Mouse (Mus musculus): ENCODE data around the gene Dnmt3a. TPM values are rescaled to one million over a fixed set of nuclear protein-coding genes. Genes with fewer than 3 reads are reported as not detected.

The Dnmt3a gene
- total RNA-seq, 2 experiments from 2014 or later: 99.8 to 116 TPM

- H3K27ac ChIP-seq: peak overlapping the region; percentile 55; the same call in 1 of the 2 replicates
- no peak for DNase-seq (ENCODE audit: extremely low spot score in 1 of 2, low spot score in 2 of 2)
- intact Hi-C loops (cut with DNase I): no loop called here
- no peak overlapping the region for H3K4me3 ChIP-seq
- TF ChIP-seq CTCF (IDR thresholded peaks at IDR 0.05): no peak
Observed at GRCm38 (mm10) chr12:3841121-3841520, 35.3 kb downstream of the Dnmt3a start.

GRCm38 (mm10) chr12:3842843-3843242, 37.0 kb downstream of the Dnmt3a start:
- Histone ChIP-seq H3K27ac (peak overlapping the region; percentile 44), H3K4me3 (no peak overlapping the region)
- TF ChIP-seq CTCF (IDR thresholded peaks at IDR 0.05): peak; percentile 19
- no peak for DNase-seq (ENCODE audit: extremely low spot score in 1 of 2, low spot score in 2 of 2)
- intact Hi-C loops (cut with DNase I): no loop called here

GRCm38 (mm10) chr12:3843371-3843861, 37.6 kb downstream of the Dnmt3a start:
- DNase-seq (ENCODE audit: extremely low spot score in 1 of 2, low spot score in 2 of 2): no peak
- TF ChIP-seq CTCF (IDR thresholded peaks at IDR 0.05): no peak

GRCm38 (mm10) chr12:3843918-3844317, 38.1 kb downstream of the Dnmt3a start:
- no peak for TF ChIP-seq CTCF (IDR thresholded peaks at IDR 0.05)
- H3K4me3 ChIP-seq: no peak overlapping the region
- intact Hi-C loops (cut with DNase I): no loop called here
- no peak for DNase-seq (ENCODE audit: extremely low spot score in 1 of 2, low spot score in 2 of 2)
- H3K27ac ChIP-seq: peak overlapping the region; percentile 16; the same call in 1 of the 2 replicates

More at GRCm38 (mm10) chr12:3843371-3843861, 37.6 kb downstream of the Dnmt3a start:
- Histone ChIP-seq H3K4me3 (no peak overlapping the region), H3K27ac (peak overlapping the region; percentile 44; the same call in 1 of the 2 replicates)
- intact Hi-C loops (cut with DNase I): no loop called here

GRCm38 (mm10) chr12:3844335-3844734, 38.5 kb downstream of the Dnmt3a start:
- H3K27ac ChIP-seq: peak overlapping the region; percentile 16; the same call in 1 of the 2 replicates
- no peak overlapping the region for H3K4me3 ChIP-seq
- intact Hi-C loops (cut with DNase I): no loop called here
- DNase-seq (ENCODE audit: extremely low spot score in 1 of 2, low spot score in 2 of 2): no peak
- TF ChIP-seq CTCF (IDR thresholded peaks at IDR 0.05): no peak

- intact Hi-C loops (cut with DNase I): no loop called here
- no peak for TF ChIP-seq CTCF (IDR thresholded peaks at IDR 0.05)
- no peak overlapping the region for H3K27ac ChIP-seq
- H3K4me3 ChIP-seq: no peak overlapping the region
- DNase-seq (ENCODE audit: extremely low spot score in 1 of 2, low spot score in 2 of 2): no peak
Observed at GRCm38 (mm10) chr12:3849481-3849880, 43.7 kb downstream of the Dnmt3a start.

GRCm38 (mm10) chr12:3850165-3850564, 44.4 kb downstream of the Dnmt3a start:
- no peak for TF ChIP-seq CTCF (IDR thresholded peaks at IDR 0.05)
- Histone ChIP-seq H3K27ac (no peak overlapping the region), H3K4me3 (no peak overlapping the region)
- intact Hi-C loops (cut with DNase I): no loop called here
- no peak for DNase-seq (ENCODE audit: extremely low spot score in 1 of 2, low spot score in 2 of 2)

- DNase-seq (ENCODE audit: extremely low spot score in 1 of 2, low spot score in 2 of 2): no peak
- no peak for TF ChIP-seq CTCF (IDR thresholded peaks at IDR 0.05)
- Histone ChIP-seq H3K4me3 (no peak overlapping the region), H3K27ac (no peak overlapping the region)
- intact Hi-C loops (cut with DNase I): no loop called here
Observed at GRCm38 (mm10) chr12:3850731-3851130, 44.9 kb downstream of the Dnmt3a start.

- intact Hi-C loops (cut with DNase I): no loop called here
- H3K4me3 ChIP-seq: no peak overlapping the region
- no peak for TF ChIP-seq CTCF (IDR thresholded peaks at IDR 0.05)
- no peak overlapping the region for H3K27ac ChIP-seq
- no peak for DNase-seq (ENCODE audit: extremely low spot score in 1 of 2, low spot score in 2 of 2)
Observed at GRCm38 (mm10) chr12:3851179-3851578, 45.4 kb downstream of the Dnmt3a start.

GRCm38 (mm10) chr12:3852521-3852920, 46.7 kb downstream of the Dnmt3a start:
- DNase-seq (ENCODE audit: extremely low spot score in 1 of 2, low spot score in 2 of 2): no peak
- intact Hi-C loops (cut with DNase I): no loop called here
- TF ChIP-seq CTCF (IDR thresholded peaks at IDR 0.05): peak; percentile 39
- Histone ChIP-seq H3K4me3 (no peak overlapping the region), H3K27ac (no peak overlapping the region)

GRCm38 (mm10) chr12:3854419-3854818, 48.6 kb downstream of the Dnmt3a start:
- DNase-seq (ENCODE audit: extremely low spot score in 1 of 2, low spot score in 2 of 2): no peak
- TF ChIP-seq CTCF (IDR thresholded peaks at IDR 0.05): no peak
- intact Hi-C loops (cut with DNase I): no loop called here
- Histone ChIP-seq H3K27ac (0 out of 2 replicates have a peak overlapping the region, but pooled peaks have one; percentile 28), H3K4me3 (no peak overlapping the region)

GRCm38 (mm10) chr12:3855762-3856501, 50.1 kb downstream of the Dnmt3a start:
- intact Hi-C loops (cut with DNase I): no loop called here
- peak; percentile 53 to 61 for DNase-seq (ENCODE audit: extremely low spot score in 1 of 2, low spot score in 2 of 2)
- peak; percentile 14 for TF ChIP-seq CTCF (IDR thresholded peaks at IDR 0.05)
- H3K4me3 ChIP-seq: no peak overlapping the region; the same call in 1 of the 2 replicates
- peak overlapping the region; percentile 77 for H3K27ac ChIP-seq

All from left cerebral cortex, adult 2 months (tissue).